Mouse (Mus musculus) heart, adult 2 months (tissue): ENCODE measurements around the gene Clstn2.

Source experiments
- CTCF ChIP-seq: fragments of 200-600 bp; IDR thresholded peaks from 2 replicates; pipeline ENCODE4 v1.8.1; 2022; ENCODE audit warnings: antibody characterized with exemption, mild to moderate bottlenecking, moderate library complexity
- EP300 ChIP-seq: fragments of 200-500 bp; IDR thresholded peaks from 2 replicates; pipeline ENCODE4 v1.6.1; 2011; ENCODE audit warnings: low read depth, low read length, control low read depth; ENCODE audit not compliant: insufficient read depth

GRCm38 (mm10) chr9:97867013-97867700 is 165.8 kb downstream of the Clstn2 start:
- TF ChIP-seq CTCF = no peak
- no peak for TF ChIP-seq EP300
